Mouse (Mus musculus): ENCODE measurements around the gene Ccdc69. TPM values are rescaled to one million over a fixed set of nuclear protein-coding genes. Genes with fewer than 3 reads are reported as not detected.
A peak's percentile ranks its signal among the peaks of the same experiment; 100 is the strongest.

The Ccdc69 gene
- polyA plus RNA-seq, 1 experiment = 0.11 TPM

- Histone ChIP-seq H3K36me3 (ENCODE audit: control insufficient read depth, insufficient read depth) (no peaks in the 10 kb centered on the region), H3ac (ENCODE audit: control insufficient read depth, insufficient read length) (no peak overlapping the region), H3K27me3 (ENCODE audit: control insufficient read depth, insufficient read depth, insufficient read length) (peaks cover 4% of the 10 kb centered on the region), H3K79me2 (ENCODE audit: control insufficient read depth, insufficient read depth) (no peaks in the 10 kb centered on the region), H3K4me2 (ENCODE audit: low read depth) (no peak overlapping the region), H3K4me3 (no peak overlapping the region)
- TF ChIP-seq TCF3 (IDR thresholded peaks at IDR 0.05; ENCODE audit: insufficient read length, low read depth) = no peak
- no peak for TF ChIP-seq SRF (IDR thresholded peaks at IDR 0.05; ENCODE audit: control insufficient read depth, insufficient read length, low read depth)
- TF ChIP-seq POLR2AphosphoS2 (IDR thresholded peaks at IDR 0.05; ENCODE audit: insufficient read length, low read depth) = no peak
- TF ChIP-seq TCF12 (IDR thresholded peaks at IDR 0.05; ENCODE audit: insufficient read depth, poor library complexity, severe bottlenecking) = no peak
- no peak for TF ChIP-seq POLR2A (IDR thresholded peaks at IDR 0.05; ENCODE audit: insufficient read length, low read depth)
- TF ChIP-seq REST (IDR thresholded peaks at IDR 0.05; ENCODE audit: insufficient read depth, insufficient read length) = no peak
- no peak for TF ChIP-seq USF1 (IDR thresholded peaks at IDR 0.05; ENCODE audit: low read depth)
- no peak for TF ChIP-seq CEBPB (IDR thresholded peaks at IDR 0.05; ENCODE audit: insufficient read depth, poor library complexity, severe bottlenecking)
- TF ChIP-seq E2F4 (IDR thresholded peaks at IDR 0.05; ENCODE audit: insufficient read depth) = no peak
- no peak for TF ChIP-seq MYOG (IDR thresholded peaks at IDR 0.05; ENCODE audit: control insufficient read depth in 1 of 3, insufficient read depth in 1 of 3, insufficient read length in 2 of 3, low read depth in 2 of 3)
Observed at GRCm38 (mm10) chr11:55093096-55093495, 15.2 kb upstream of the Ccdc69 start.

GRCm38 (mm10) chr11:55089892-55090291 lies 12.0 kb upstream of the Ccdc69 start:
- TF ChIP-seq TCF12 (IDR thresholded peaks at IDR 0.05; ENCODE audit: insufficient read depth, poor library complexity, severe bottlenecking) (no peak), TCF3 (IDR thresholded peaks at IDR 0.05; ENCODE audit: insufficient read length, low read depth) (no peak), CEBPB (IDR thresholded peaks at IDR 0.05; ENCODE audit: insufficient read depth, poor library complexity, severe bottlenecking) (no peak), MAX (IDR thresholded peaks at IDR 0.05; ENCODE audit: low read depth) (no peak), MYOG (IDR thresholded peaks at IDR 0.05; ENCODE audit: control insufficient read depth in 1 of 3, insufficient read depth in 1 of 3, insufficient read length in 2 of 3, low read depth in 2 of 3) (no peak), REST (IDR thresholded peaks at IDR 0.05; ENCODE audit: insufficient read depth, insufficient read length) (no peak), E2F4 (IDR thresholded peaks at IDR 0.05; ENCODE audit: insufficient read depth) (no peak), MYOD1 (IDR thresholded peaks at IDR 0.05; ENCODE audit: control insufficient read depth in 1 of 3, insufficient read length in 2 of 3, low read depth in 2 of 3) (no peak), POLR2A (IDR thresholded peaks at IDR 0.05; ENCODE audit: insufficient read length, low read depth) (no peak), SRF (IDR thresholded peaks at IDR 0.05; ENCODE audit: control insufficient read depth, insufficient read length, low read depth) (no peak), USF1 (IDR thresholded peaks at IDR 0.05; ENCODE audit: low read depth) (no peak), POLR2AphosphoS2 (IDR thresholded peaks at IDR 0.05; ENCODE audit: insufficient read length, low read depth) (no peak)
- Histone ChIP-seq H3K4me2 (ENCODE audit: low read depth) (no peak overlapping the region), H3K79me2 (ENCODE audit: control insufficient read depth, insufficient read depth) (no peaks in the 10 kb centered on the region), H3ac (ENCODE audit: control insufficient read depth, insufficient read length) (no peak overlapping the region), H3K36me3 (ENCODE audit: control insufficient read depth, insufficient read depth) (no peaks in the 10 kb centered on the region), H3K27me3 (ENCODE audit: control insufficient read depth, insufficient read depth, insufficient read length) (peaks cover 5% of the 10 kb centered on the region), H3K4me3 (no peak overlapping the region)

- Histone ChIP-seq H3K36me3 (ENCODE audit: control insufficient read depth, insufficient read depth) (no peaks in the 10 kb centered on the region), H3ac (ENCODE audit: control insufficient read depth, insufficient read length) (no peak overlapping the region), H3K4me2 (ENCODE audit: low read depth) (no peak overlapping the region), H3K4me3 (no peak overlapping the region), H3K27me3 (ENCODE audit: control insufficient read depth, insufficient read depth, insufficient read length) (peaks cover 5% of the 10 kb centered on the region), H3K79me2 (ENCODE audit: control insufficient read depth, insufficient read depth) (no peaks in the 10 kb centered on the region)
- no peak for TF ChIP-seq TCF12 (IDR thresholded peaks at IDR 0.05; ENCODE audit: insufficient read depth, poor library complexity, severe bottlenecking)
- TF ChIP-seq CEBPB (IDR thresholded peaks at IDR 0.05; ENCODE audit: insufficient read depth, poor library complexity, severe bottlenecking) = 0 out of 2 replicates have a peak, but pooled peaks have one; percentile 35
Observed at GRCm38 (mm10) chr11:55087006-55087405, 9.1 kb upstream of the Ccdc69 start.

- Histone ChIP-seq H3K4me2 (ENCODE audit: low read depth) (peak overlapping the region; percentile 18), H3K79me2 (ENCODE audit: control insufficient read depth, insufficient read depth) (no peaks in the 10 kb centered on the region), H3K4me3 (no peak overlapping the region), H3K36me3 (ENCODE audit: control insufficient read depth, insufficient read depth) (no peaks in the 10 kb centered on the region), H3ac (ENCODE audit: control insufficient read depth, insufficient read length) (no peak overlapping the region), H3K27me3 (ENCODE audit: control insufficient read depth, insufficient read depth, insufficient read length) (peaks cover 5% of the 10 kb centered on the region)
- no peak for TF ChIP-seq REST (IDR thresholded peaks at IDR 0.05; ENCODE audit: insufficient read depth, insufficient read length)
- no peak for TF ChIP-seq E2F4 (IDR thresholded peaks at IDR 0.05; ENCODE audit: insufficient read depth)
- no peak for TF ChIP-seq TCF3 (IDR thresholded peaks at IDR 0.05; ENCODE audit: insufficient read length, low read depth)
- TF ChIP-seq MYOD1 (IDR thresholded peaks at IDR 0.05; ENCODE audit: control insufficient read depth in 1 of 3, insufficient read length in 2 of 3, low read depth in 2 of 3) = peak in 1 of 3 experiments; percentile 18
- TF ChIP-seq MYOG (IDR thresholded peaks at IDR 0.05; ENCODE audit: control insufficient read depth in 1 of 3, insufficient read depth in 1 of 3, insufficient read length in 2 of 3, low read depth in 2 of 3) = no peak
- no peak for TF ChIP-seq POLR2A (IDR thresholded peaks at IDR 0.05; ENCODE audit: insufficient read length, low read depth)
Observed at GRCm38 (mm10) chr11:55085396-55085795, 7.5 kb upstream of the Ccdc69 start.

- TF ChIP-seq CEBPB (IDR thresholded peaks at IDR 0.05; ENCODE audit: insufficient read depth, poor library complexity, severe bottlenecking) (peak; percentile 87), TCF3 (IDR thresholded peaks at IDR 0.05; ENCODE audit: insufficient read length, low read depth) (no peak)
- H3ac ChIP-seq (ENCODE audit: control insufficient read depth, insufficient read length) = no peak overlapping the region
- no peaks in the 10 kb centered on the region for H3K36me3 ChIP-seq (ENCODE audit: control insufficient read depth, insufficient read depth)
- H3K4me2 ChIP-seq (ENCODE audit: low read depth) = peak overlapping the region; percentile 18
- H3K79me2 ChIP-seq (ENCODE audit: control insufficient read depth, insufficient read depth) = no peaks in the 10 kb centered on the region
- H3K4me3 ChIP-seq = no peak overlapping the region
- peaks cover 5% of the 10 kb centered on the region for H3K27me3 ChIP-seq (ENCODE audit: control insufficient read depth, insufficient read depth, insufficient read length)
Observed at GRCm38 (mm10) chr11:55084629-55085028, 6.7 kb upstream of the Ccdc69 start.
